Mouse (Mus musculus): ENCODE measurements around the gene Pnpla1. TPM values are rescaled to one million over a fixed set of nuclear protein-coding genes. Genes with fewer than 3 reads are reported as not detected.
"Not testable (repeated sequence)": the region's sequence is repeated elsewhere in the genome, so short reads cannot be mapped to it uniquely, and the experiment has no call there.

Pnpla1 gene
- polyA plus RNA-seq (2017; shearing (Covaris generic)), result not detected

DNA sequence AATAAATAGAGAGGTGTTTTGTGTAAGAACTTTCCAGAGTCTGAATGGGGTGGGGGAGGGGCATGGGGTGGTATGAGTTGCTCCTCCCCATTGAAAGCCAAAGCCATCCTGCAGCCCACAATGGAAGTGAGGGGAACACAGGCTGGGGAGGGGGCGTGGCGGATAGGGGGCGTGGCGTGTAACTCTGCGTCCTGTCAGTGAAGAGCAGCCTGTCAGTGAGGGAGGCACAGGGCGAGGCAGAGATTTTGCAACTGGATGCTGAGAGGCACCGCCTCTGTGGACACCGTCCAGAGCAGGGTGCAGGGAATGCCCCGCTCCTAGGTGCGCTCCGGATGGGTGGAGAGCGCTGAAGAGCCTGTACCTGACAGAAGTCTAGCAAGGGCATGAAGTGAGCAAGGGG lies at the start of gene Pnpla1:
Gene Pnpla1, plus strand, starts transcription at position 207 of the 400 bp plus-strand sequence.
- no peak for ATAC-seq

DNA sequence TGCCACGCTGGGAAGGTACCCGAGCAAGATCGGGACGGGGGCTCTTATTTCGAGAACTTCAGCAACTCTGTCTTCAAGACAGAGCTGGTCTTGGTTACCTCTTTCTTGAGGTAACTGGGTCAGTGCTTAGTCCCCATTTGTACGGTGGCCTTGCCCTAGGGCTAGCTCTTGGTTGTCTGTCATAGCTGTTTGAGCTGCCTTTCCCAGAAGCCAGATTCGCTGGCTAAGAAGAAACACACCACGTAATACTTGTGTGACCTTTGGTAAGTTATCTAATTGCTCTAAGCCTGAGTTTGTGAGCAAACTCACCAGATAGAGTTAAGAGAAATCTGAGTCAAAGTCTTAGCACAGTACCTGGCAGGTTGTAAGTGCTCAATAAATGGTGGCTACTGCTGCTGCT lies 49.5 kb upstream of the Pnpla1 start:
- ATAC-seq, result no peak

DNA sequence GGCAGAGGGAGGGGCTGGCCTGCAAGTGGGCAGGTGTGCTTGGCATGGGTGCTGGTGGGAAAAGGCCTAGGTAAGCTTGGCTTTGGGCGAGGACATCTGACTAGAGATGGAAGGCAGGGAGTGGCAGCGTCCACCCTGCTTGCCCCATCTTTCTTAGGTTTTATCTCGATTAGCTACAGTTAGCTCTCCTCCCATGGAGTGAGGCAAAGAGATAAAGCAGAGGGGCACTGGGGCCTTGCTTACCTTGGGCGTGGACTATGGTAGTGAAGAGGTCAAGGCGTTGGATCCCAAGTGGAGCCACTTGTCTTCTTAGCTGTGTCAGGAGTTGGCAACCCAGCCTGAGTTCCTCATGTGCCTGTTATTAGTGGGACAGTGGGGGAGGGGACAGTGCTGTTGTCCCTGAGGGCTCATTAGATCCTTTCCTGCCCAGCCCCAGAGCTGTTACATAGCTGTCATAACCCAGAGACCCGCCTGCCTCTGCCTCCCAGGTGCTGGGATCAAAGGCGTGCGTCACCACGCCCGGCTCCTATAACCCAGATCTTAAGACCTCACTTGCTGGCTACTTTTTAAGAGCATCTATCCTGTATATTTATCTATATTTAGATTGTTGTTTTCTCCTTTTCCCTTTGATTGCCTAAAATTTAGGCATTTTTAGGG lies 48.9 kb upstream of the Pnpla1 start:
- ATAC-seq, result no peak

DNA sequence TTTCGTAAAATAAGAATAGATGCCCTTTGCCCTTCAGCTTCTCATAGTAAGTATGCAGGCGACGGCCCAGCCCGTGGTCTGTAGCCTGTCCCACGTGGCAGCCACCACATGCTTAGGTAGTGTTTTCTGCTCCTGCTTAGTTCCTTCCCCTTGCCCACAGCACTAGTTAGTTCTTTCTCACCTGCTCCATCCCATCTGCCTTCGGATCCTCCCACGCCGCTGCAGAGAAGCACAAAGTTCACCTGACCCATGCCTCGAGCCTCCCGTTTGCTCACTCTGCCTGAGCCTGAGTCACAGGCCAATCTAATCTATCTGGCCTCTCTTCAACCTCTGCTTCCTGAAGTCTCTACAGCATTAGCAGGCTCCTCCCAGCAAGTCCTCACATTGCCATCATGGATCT lies 45.9 kb upstream of the Pnpla1 start:
- no peak for ATAC-seq

- ATAC-seq, result no peak
Observed at GRCm38 (mm10) chr17:28814529-28815097, 43.6 kb upstream of the Pnpla1 start.

DNA sequence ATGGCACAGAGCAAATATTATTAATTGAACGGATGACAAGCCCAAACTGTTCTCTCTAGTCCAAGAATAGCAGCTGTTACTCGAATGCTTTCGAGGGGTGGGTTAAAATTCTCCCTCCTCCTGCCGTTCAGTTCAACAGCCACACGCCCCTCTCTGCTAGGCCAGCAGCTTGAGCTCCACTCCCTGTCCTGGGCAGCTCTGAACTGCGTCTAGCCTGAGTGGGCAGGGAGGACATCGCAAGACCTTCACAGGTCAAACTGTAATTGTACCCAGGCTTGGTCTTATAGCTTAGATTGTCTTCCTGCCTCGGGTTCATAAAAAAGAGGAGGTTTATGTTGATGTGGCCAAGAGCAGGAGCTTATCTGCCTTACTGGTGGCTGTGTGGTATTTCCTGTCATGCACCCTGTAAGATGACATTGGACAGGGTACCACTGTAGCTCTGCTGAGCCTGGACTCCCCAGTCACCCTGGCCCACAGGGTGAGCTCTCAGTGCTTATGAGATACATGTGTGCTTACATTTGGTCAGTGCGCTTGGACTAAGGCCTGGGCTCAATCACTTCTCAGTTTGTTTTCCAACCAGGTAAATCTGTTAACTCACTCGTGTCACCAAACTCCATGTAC lies 42.7 kb upstream of the Pnpla1 start:
- no peak for ATAC-seq

DNA sequence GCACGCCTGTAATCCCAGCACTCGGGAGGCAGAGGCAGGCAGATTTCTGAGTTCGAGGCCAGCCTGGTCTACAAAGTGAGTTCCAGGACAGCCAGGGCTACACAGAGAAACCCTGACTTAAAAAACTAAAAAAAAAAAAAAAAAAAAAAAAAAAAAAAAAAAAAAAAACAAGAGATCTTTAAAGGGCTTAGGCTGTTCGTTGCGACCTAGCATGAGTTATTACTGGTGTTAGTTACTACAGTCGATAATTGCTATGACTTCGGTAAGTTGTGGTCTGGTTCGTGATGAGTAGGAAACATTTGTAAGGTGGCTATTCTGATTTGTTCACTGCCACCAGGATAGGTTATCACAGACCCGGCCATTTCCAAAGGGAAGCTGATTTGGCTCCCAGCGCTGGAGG lies 41.9 kb upstream of the Pnpla1 start:
- ATAC-seq, result not testable (repeated sequence)

DNA sequence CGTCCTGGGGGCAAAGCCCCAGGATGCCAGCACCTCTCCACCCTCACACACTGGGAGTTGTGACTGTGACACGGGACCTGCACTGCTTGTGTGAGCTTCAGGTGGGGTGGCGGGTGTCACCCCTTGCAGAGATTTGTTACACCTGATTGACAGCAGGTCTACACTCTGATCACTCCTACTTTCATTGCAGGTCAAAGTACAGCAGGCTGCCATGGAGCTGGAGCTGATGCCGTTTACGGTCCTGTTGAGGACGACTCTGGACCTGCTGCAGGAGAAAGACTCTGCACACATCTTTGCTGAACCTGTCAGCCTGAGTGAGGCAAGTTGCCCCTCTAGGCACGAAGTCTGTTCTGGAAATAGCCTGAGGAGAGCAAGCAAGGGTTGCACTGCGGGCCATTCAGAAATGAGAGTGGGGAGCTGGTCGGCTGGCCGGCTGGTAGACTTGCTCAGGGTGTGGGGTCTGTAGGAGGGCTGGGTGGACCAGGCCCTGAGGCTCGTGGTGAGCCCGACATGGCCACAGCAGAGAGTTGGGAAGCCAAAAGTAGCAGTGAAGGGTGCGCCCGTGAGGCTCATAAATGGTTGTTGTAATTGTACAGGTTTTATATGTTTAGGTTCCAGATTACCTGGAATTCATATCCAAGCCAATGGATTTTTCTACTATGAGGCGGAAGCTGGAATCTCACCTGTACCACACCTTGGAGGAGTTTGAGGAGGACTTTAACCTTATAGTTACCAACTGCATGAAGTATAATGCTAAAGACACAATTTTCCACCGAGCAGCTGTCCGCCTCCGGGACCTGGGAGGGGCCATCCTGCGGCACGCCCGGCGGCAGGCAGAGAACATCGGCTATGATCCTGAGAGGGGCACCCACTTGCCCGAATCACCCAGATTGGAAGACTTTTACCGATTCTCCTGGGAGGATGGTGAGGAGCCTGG lies 41.1 kb upstream of the Pnpla1 start:
- ATAC-seq, result no peak

DNA sequence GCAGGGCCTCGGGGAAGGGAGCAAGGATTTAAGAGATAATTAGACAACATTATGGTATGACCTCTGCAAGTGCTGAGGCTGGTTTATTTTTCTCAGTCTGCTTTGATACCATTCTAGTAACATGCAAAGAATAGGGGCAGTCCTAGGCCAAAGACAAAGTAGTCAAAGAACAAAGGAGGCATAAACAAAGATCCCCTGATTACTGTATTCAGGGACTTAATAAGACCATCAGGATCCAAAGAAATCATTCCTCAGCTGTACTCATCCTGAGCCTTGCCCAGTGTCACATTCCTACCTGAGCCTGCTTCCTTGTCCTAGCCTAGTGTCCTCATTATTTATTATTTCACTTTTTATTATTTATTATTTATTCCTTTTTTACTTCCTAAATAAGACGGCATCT lies 38.0 kb upstream of the Pnpla1 start:
- ATAC-seq, result no peak

DNA sequence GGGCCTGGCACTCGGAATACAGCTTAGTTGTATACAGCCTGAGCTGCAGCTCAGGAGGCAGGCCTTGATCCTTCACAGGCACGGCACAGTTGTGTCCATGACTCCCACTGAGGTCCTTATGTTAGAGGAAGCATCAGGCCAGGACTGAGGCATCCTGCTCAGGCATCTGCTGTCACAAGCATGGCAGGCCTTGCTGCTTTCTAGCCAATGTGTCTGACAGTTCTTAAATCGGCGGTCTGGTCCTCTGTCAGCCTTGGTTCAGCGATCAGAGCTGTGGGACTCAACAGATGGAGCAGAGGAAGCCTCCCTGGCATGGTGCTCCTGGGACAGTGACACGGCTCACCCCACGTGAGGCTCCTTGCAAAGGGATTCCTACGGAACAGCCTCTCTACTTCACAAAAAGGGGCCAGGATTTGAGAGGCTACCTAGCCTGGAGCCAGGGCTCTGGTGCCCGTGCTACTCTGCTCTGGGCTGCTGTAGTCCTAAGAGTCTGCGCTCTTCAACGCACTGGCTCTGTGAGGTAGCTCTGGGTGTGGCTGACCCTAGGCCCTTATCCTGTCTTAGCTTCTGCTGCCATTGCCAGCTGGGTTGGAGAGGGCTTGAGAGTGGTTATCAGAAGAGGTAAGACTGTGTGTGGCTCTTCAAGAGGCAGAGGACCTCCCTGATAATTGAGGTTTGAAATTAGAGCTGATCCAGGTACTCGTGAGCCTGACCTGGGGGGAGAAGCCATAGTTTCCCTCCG lies 35.0 kb upstream of the Pnpla1 start:
- no peak for ATAC-seq

DNA sequence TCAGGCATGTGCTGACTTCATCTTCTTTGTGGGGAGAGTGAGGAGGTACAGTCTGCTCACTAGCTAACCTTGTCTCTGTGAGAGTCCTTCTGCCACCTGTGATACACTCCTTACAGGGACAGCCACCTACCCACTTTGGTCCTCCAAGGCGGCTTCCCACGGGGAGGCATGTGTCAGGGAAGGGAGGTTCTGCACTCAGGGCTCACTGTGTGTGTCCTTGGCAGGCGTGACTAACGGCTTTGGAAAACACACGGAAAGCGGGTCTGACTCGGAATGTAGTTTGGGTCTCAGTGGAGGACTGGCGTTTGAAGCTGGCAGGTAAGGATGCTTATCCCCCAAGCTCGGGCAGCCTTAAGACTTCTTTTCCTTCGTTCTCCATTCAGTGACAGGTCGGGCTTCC lies 34.5 kb upstream of the Pnpla1 start:
- no peak for ATAC-seq

GRCm38 (mm10) chr17:28824896-28825295 lies 33.3 kb upstream of the Pnpla1 start:
- ATAC-seq, result no peak

DNA sequence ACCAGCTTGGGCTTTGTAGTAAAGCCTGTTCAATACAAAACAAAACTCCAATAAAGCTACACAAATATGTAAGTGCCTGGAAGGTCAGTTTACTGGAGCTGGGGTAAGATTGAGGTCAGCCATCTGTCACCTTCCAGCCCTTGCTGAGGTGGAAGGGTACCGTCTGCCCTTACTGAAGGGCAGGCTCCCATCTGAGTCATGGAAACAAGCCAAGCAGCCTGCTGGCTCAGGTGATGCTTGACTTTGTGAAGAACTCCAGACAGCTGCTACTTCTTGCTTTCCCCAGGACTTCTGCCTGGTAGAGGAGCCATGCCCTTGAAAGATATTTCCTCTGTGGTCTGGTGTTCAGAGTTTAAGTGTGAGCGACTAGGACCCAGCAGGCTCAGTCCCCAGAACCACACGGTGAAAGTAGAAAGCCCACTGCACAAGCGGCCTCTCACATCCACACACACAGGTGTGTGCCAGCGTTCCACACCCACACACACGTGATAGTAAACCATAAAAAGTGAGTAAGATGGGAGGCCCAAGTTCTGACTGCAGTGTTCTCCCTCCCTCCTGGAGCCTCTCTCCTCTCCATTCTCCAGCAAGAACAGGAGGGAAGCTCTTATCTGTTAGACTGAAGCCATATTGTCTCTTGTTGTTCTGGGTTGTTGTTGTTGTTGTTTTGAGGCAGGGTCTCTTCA lies 32.7 kb upstream of the Pnpla1 start:
- no peak for ATAC-seq

DNA sequence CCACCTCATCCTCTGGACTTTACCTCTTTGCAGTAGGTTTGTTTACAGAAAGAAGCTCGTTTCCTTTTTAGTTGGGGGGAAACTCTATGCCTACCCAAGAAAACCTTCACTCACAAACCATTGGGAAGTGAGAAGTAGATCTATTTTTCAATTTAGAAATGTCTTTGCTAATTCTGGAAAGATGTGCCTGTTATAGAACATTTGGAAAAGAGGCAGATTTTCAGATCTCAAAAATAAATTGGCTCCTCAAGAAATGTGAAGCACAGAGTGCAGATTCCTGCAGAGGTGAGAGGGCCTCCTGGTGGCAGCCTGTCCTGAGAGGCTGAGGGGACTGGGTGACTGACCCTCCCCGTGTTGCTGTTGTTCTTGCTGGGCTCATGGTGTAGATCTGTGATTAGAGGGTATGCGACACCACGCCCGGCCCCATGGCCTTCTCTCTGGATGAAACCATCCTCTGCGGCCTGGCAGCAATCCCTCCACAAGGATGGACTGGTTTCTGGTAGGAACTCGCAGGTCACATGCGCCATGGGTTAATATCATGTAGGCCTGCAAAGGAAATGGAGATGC lies 30.5 kb upstream of the Pnpla1 start:
- no peak for ATAC-seq

GRCm38 (mm10) chr17:28829120-28829519 lies 29.1 kb upstream of the Pnpla1 start:
- no peak for ATAC-seq

- ATAC-seq, result no peak
Observed at GRCm38 (mm10) chr17:28831065-28831464, 27.1 kb upstream of the Pnpla1 start.

DNA sequence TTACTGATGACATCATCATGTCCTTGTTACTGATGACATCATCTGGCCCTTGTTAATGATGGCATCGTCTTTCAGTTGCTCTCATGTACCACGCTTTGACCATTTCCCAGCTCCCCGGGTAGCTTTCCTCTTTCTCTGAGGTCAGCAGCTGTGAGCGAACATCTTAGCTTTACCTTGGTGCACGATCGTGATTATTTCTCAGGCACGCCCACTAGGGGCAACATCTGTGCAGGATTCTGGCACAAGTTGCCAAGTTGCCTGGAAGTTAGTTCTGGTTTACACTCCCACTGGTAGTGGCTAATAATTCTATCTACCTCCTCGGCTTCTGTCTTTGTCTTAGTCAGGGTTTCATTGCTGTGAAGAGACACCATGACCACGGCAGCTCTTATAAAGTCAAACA lies 26.2 kb upstream of the Pnpla1 start:
- ATAC-seq, result no peak

- no peak for ATAC-seq
Observed at GRCm38 (mm10) chr17:28832875-28833274, 25.3 kb upstream of the Pnpla1 start.

GRCm38 (mm10) chr17:28834676-28835075 lies 23.5 kb upstream of the Pnpla1 start:
- ATAC-seq, result no peak

- no peak for ATAC-seq
Observed at GRCm38 (mm10) chr17:28837840-28838239, 20.4 kb upstream of the Pnpla1 start.

DNA sequence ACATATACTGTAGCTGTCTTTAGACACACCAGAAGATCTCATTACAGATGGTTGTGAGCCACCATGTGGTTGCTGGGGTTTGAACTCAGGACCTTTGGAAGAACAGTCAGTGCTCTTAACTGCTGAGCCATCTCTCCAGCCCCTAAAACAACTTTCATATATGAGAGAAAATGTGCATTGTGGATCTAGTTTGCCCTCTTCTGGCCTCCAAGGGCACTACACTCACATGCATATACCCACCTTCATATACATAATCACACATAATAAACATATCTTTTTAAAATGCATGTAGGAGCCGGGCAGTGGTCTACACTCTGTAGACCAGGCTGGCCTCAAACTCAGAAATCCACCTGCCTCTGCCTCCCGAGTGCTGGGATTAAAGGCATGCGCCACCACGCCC lies 16.3 kb upstream of the Pnpla1 start:
- not testable (repeated sequence) for ATAC-seq

- no peak for ATAC-seq
Observed at GRCm38 (mm10) chr17:28843665-28844064, 14.5 kb upstream of the Pnpla1 start.

Measured in inflammation-experienced regulatory T-cells, adult 6 months (primary cell).